Mouse (Mus musculus): ENCODE measurements around the gene Ndufa8. TPM values are rescaled to one million over a fixed set of nuclear protein-coding genes. Genes with fewer than 3 reads are reported as not detected.

Ndufa8 gene
- polyA plus RNA-seq (2014; fragmentation: Nextera tagmentation; extraction: Ambion mirVana) = 196 and 198 TPM in 2 replicates

DNA sequence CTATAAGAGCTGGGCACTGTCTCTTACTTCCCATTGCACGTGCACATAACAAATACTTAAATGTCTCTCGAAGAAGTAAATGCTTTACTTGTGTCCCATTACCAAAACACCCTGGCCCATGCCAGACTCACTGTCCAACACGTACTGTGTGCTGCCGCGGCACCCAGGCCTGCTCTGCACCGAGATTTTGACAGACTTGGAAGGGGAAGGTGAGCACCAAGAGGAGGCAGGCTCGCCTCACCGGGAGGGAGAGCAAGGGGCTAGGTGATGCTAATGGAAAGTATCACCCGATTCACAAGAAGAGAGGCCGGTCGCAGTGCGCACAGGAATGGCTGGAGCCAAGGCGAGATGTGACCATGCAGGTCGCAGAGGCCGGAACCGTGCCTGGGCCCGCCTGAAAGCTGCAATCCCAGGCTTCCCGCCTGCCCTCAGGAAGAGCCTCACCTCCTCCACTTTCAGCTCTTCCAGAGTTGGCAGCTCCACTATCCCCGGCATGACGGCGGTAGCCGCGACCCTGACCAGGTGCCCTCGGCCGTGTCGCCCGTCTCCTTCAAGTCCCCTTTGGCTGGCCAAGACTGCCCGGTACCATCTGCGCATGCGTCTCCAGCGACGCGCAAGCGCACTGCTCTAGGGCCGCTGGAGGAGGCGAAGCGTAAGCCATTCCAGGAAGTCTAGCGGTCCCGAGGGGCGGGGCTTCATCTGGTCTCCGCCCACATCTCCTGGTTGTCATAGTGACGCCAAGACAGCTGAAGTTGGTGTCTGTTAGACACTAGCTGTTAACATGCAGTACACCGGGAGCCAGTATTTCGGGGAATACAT, at the start of gene Ndufa8, which contains the start of gene Morn5:
Ndufa8 (minus strand) TSS at position 659 of the 819 bp plus-strand sequence.
Morn5 (plus strand) TSS at position 711 of the 819 bp plus-strand sequence.
- no peak within 1 kb of the TSS for H3K27ac ChIP-seq (ENCODE audit: low read depth, low read length)
- H3K4me1 ChIP-seq (replicated peaks; ENCODE audit: control insufficient read depth, insufficient read depth, low read length) = peaks cover 4% of the 10 kb centered on the region; the same call in 1 of the 2 replicates
- under 1% methylated on average over 44 of the region's 44 CpGs for WGBS
- ATAC-seq (ENCODE audit: low FRiP score) (peak; percentile 98), DNase-seq (ENCODE audit: low spot score) (peak; percentile 100)
- H3K4me3 ChIP-seq (ENCODE audit: low read depth, low read length) = peak within 1 kb of the TSS; percentile 61
- no peaks in the 10 kb centered on the region for H3K36me3 ChIP-seq (ENCODE audit: control insufficient read depth, insufficient read depth, low read length)
- no peaks in the 10 kb centered on the region for H3K9me3 ChIP-seq (ENCODE audit: control insufficient read depth, low read length)
- H3K27me3 ChIP-seq (ENCODE audit: control insufficient read depth, insufficient read depth, low read length) = no peaks in the 10 kb centered on the region
- H3K4me2 ChIP-seq (replicated peaks; ENCODE audit: low read depth, low read length) = peak within 1 kb of the TSS; percentile 65
- H3K9ac ChIP-seq (ENCODE audit: low read depth, low read length) = peak within 1 kb of the TSS; percentile 70

DNA sequence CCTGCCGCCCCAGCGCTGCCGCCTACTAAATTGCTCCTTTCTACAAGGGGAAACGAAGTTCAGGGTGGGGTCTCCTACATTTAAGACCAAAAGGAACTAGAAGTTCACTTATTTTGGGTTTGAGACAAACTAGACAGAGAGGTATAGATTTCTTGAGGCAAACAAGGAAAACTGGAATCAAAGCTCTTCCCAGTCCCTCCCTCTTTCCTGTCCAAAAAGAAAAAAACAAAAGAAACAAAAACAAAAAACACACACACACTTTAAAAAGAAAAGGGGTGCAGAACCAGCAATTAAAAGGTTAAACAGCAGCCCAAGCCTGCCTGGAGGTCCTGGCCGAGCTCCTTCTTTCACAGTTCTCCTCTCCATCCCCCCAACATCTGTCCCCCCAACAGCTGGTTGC, 48.8 kb upstream of the Ndufa8 start:
- H3K4me1 ChIP-seq (replicated peaks; ENCODE audit: control insufficient read depth, insufficient read depth, low read length) = peaks cover 4% of the 10 kb centered on the region; the same call in 1 of the 2 replicates
- no peaks in the 10 kb centered on the region for H3K36me3 ChIP-seq (ENCODE audit: control insufficient read depth, insufficient read depth, low read length)
- no peak overlapping the region for H3K4me3 ChIP-seq (ENCODE audit: low read depth, low read length)
- DNase-seq (ENCODE audit: low spot score) (peak; percentile 32), ATAC-seq (ENCODE audit: low FRiP score) (no peak)
- H3K27me3 ChIP-seq (ENCODE audit: control insufficient read depth, insufficient read depth, low read length) = peaks cover 98% of the 10 kb centered on the region
- no peaks in the 10 kb centered on the region for H3K9me3 ChIP-seq (ENCODE audit: control insufficient read depth, low read length)
- no peak overlapping the region for H3K4me2 ChIP-seq (replicated peaks; ENCODE audit: low read depth, low read length)
- WGBS = under 1% methylated on average over 5 of the region's 5 CpGs
- H3K9ac ChIP-seq (ENCODE audit: low read depth, low read length) = no peak overlapping the region
- H3K27ac ChIP-seq (ENCODE audit: low read depth, low read length) = no peak overlapping the region

DNA sequence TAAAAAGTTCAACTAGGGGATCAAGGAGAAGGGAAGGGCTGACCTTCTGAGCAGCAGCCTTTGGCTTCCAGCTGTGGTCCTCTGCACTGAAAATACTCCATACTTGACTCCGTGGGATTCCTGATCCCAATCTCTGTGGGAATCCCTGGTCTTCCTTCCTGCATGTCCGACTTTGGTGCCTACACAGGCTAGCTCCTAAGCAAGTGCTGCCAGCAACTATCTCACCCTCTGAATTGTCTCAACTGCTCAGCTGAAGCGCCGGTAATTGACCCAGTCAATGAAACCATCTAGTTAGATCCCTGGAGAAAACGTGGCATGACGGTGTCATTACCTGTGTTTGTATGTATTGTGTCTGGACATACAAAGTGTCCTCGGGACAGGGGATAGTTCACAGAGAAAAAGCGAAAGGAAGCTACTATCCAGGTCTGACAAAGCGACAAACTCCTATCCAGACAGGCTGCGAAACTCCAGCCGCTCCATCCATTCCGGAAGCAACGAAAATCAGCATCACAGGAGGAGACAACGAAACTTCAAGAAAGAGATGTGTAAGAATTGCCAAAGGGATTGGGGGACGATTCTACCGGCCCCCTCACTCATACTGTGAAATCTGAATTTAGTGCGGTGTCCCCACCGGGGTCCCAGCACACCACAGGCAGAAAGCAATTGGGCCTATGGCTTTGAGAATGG, 48.1 kb upstream of the Ndufa8 start:
- H3K27me3 ChIP-seq (ENCODE audit: control insufficient read depth, insufficient read depth, low read length) = peaks cover 98% of the 10 kb centered on the region
- H3K27ac ChIP-seq (ENCODE audit: low read depth, low read length) = no peak overlapping the region
- no peaks in the 10 kb centered on the region for H3K36me3 ChIP-seq (ENCODE audit: control insufficient read depth, insufficient read depth, low read length)
- no peak overlapping the region for H3K4me2 ChIP-seq (replicated peaks; ENCODE audit: low read depth, low read length)
- no peak for ATAC-seq (ENCODE audit: low FRiP score)
- peak; percentile 61 for DNase-seq (ENCODE audit: low spot score)
- H3K4me1 ChIP-seq (replicated peaks; ENCODE audit: control insufficient read depth, insufficient read depth, low read length) = 0 out of 2 replicates have a peak, but pooled peaks cover 2% of the 10 kb centered on the region
- WGBS = 2% methylated on average over 18 of the region's 18 CpGs
- H3K9ac ChIP-seq (ENCODE audit: low read depth, low read length) = no peak overlapping the region
- no peak overlapping the region for H3K4me3 ChIP-seq (ENCODE audit: low read depth, low read length)
- H3K9me3 ChIP-seq (ENCODE audit: control insufficient read depth, low read length) = no peaks in the 10 kb centered on the region

DNA sequence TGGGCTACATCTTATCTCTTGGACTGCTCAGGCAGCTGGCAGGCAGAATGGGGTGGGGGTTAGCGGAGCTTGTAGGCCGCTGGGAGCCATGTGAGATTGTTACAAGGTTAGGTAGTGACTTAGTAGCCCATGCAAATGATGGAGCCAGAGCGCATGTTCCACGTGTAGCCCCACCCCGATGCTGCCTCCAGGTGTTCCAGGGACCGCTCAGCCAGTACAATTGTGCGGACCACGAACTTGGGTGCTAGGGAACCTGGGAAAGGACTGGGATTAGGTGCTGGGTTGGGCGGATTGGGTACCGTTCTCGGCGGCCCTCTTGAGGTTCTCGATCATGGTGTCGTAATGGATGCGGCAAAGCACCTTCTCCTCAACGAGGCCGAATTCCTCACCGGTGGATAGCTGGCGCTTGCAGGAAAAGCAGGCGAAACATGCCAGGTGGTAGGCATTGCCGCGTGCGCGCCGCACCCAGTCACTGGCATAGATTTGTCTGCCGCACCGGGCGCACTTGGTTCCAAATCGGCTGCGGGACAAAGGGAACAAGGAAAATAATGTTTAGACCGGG, 44.8 kb upstream of the Ndufa8 start:
- Histone ChIP-seq H3K27ac (ENCODE audit: low read depth, low read length) (no peak overlapping the region), H3K4me2 (replicated peaks; ENCODE audit: low read depth, low read length) (no peak overlapping the region), H3K4me3 (ENCODE audit: low read depth, low read length) (no peak overlapping the region), H3K36me3 (ENCODE audit: control insufficient read depth, insufficient read depth, low read length) (no peaks in the 10 kb centered on the region), H3K4me1 (replicated peaks; ENCODE audit: control insufficient read depth, insufficient read depth, low read length) (peaks cover 8% of the 10 kb centered on the region; the same call in 1 of the 2 replicates), H3K27me3 (ENCODE audit: control insufficient read depth, insufficient read depth, low read length) (peaks cover 95% of the 10 kb centered on the region), H3K9ac (ENCODE audit: low read depth, low read length) (no peak overlapping the region), H3K9me3 (ENCODE audit: control insufficient read depth, low read length) (no peaks in the 10 kb centered on the region)
- DNase-seq (ENCODE audit: low spot score) (peak; percentile 46), ATAC-seq (ENCODE audit: low FRiP score) (no peak)
- 4% methylated on average over 31 of the region's 31 CpGs for WGBS

DNA sequence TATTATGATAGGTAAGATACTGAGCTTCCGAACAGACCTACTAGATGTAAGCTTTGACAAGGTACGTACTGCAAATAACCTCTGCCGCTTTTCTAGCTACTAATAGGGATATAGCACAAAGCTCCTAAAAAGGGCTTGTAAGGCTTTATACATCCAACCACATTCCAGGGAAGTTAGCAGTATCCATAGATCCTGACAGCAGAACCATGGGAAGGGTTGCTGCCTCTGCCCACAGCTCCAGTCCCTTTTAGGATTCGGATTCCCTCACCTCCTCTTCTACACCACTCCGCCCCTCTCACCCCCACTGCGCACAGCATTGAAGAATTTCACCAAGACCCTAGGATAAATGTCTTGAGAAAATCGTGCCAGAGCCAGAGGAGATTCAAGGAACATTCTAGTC, 44.1 kb upstream of the Ndufa8 start:
- Histone ChIP-seq H3K27ac (ENCODE audit: low read depth, low read length) (no peak overlapping the region), H3K27me3 (ENCODE audit: control insufficient read depth, insufficient read depth, low read length) (peaks cover 88% of the 10 kb centered on the region), H3K4me3 (ENCODE audit: low read depth, low read length) (no peak overlapping the region), H3K36me3 (ENCODE audit: control insufficient read depth, insufficient read depth, low read length) (no peaks in the 10 kb centered on the region), H3K9me3 (ENCODE audit: control insufficient read depth, low read length) (no peaks in the 10 kb centered on the region), H3K4me2 (replicated peaks; ENCODE audit: low read depth, low read length) (no peak overlapping the region), H3K9ac (ENCODE audit: low read depth, low read length) (no peak overlapping the region), H3K4me1 (replicated peaks; ENCODE audit: control insufficient read depth, insufficient read depth, low read length) (peaks cover 8% of the 10 kb centered on the region; the same call in 1 of the 2 replicates)
- ATAC-seq (ENCODE audit: low FRiP score) = no peak
- 9% methylated on average over 7 of the region's 7 CpGs for WGBS
- peak; percentile 46 for DNase-seq (ENCODE audit: low spot score)

DNA sequence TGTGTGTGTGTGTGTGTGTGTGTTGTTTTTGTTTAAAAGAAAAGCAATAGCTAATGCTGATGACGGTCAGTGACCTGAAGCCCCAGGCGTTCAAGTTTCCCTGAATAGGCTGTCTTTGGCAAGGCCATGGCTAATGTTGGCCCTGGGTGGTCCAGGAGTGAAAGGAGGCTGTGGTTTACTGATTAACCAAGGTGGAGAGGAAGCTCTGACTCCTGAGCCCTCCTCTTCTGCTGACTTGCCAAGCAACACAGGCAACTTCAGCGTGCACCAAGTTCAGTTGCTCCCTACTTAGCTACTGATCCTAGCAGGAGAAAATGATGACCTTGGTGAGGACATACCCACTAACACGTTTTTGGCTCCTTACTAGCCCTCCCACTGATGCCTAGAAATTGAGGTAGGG, 43.5 kb upstream of the Ndufa8 start:
- 0% methylated on average over 4 of the region's 4 CpGs for WGBS
- Histone ChIP-seq H3K27me3 (ENCODE audit: control insufficient read depth, insufficient read depth, low read length) (peaks cover 85% of the 10 kb centered on the region), H3K9ac (ENCODE audit: low read depth, low read length) (no peak overlapping the region), H3K4me2 (replicated peaks; ENCODE audit: low read depth, low read length) (no peak overlapping the region), H3K4me1 (replicated peaks; ENCODE audit: control insufficient read depth, insufficient read depth, low read length) (peaks cover 8% of the 10 kb centered on the region; the same call in 1 of the 2 replicates), H3K27ac (ENCODE audit: low read depth, low read length) (no peak overlapping the region), H3K36me3 (ENCODE audit: control insufficient read depth, insufficient read depth, low read length) (no peaks in the 10 kb centered on the region), H3K9me3 (ENCODE audit: control insufficient read depth, low read length) (no peaks in the 10 kb centered on the region), H3K4me3 (ENCODE audit: low read depth, low read length) (no peak overlapping the region)
- no peak for ATAC-seq (ENCODE audit: low FRiP score)
- peak; percentile 49 for DNase-seq (ENCODE audit: low spot score)

DNA sequence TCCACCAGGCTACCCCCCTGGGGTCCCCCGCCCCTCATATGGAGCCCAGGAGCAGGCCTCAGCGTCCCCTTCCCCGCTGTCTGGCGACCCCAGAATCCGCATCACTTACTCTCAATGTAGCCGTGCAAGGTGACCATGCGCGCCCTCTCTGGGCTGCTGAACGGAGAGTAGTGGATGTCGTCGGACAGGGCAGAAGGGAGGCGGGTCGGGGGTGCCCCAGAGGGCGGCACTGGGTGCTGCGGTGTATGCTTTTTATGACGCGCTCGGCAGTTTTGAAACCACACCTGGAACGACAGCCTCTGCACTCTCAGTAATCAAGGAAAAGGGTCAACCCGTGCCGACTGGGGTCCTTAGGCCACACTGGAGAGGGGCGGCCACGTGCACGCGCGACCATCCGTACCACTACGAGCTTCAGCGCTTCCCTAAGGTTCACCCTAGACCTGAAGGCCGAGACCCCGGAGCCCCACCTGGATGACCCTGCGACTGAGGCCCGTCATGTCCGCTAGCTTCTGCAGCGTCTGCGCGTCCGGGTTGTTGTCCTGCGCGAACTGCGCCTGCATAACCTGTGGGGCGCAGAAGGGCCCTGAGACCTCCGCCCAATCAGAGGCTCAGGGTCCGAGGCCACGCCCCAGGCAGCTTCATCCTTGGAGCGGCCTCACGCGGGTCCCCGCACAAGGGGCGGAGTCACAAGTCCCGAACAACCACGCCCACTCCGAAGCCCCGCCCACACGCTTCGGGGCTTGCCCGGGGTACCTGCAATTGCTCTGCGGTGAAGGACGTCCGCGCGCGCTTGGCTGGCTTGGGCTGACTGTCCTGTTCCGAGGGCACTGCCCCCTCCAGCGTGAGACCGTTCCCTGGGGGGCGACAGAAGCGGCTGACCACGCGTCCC, 41.9 kb upstream of the Ndufa8 start:
- ATAC-seq (ENCODE audit: low FRiP score) = peak; percentile 92
- Histone ChIP-seq H3K9me3 (ENCODE audit: control insufficient read depth, low read length) (no peaks in the 10 kb centered on the region), H3K4me2 (replicated peaks; ENCODE audit: low read depth, low read length) (peak overlapping the region; percentile 78), H3K4me1 (replicated peaks; ENCODE audit: control insufficient read depth, insufficient read depth, low read length) (peaks cover 8% of the 10 kb centered on the region; the same call in 1 of the 2 replicates), H3K9ac (ENCODE audit: low read depth, low read length) (no peak overlapping the region), H3K27me3 (ENCODE audit: control insufficient read depth, insufficient read depth, low read length) (peaks cover 71% of the 10 kb centered on the region), H3K27ac (ENCODE audit: low read depth, low read length) (no peak overlapping the region), H3K36me3 (ENCODE audit: control insufficient read depth, insufficient read depth, low read length) (no peaks in the 10 kb centered on the region), H3K4me3 (ENCODE audit: low read depth, low read length) (peak overlapping the region; percentile 36)
- DNase-seq (ENCODE audit: low spot score) = peak; percentile 87
- WGBS = 1% methylated on average over 67 of the region's 70 CpGs

DNA sequence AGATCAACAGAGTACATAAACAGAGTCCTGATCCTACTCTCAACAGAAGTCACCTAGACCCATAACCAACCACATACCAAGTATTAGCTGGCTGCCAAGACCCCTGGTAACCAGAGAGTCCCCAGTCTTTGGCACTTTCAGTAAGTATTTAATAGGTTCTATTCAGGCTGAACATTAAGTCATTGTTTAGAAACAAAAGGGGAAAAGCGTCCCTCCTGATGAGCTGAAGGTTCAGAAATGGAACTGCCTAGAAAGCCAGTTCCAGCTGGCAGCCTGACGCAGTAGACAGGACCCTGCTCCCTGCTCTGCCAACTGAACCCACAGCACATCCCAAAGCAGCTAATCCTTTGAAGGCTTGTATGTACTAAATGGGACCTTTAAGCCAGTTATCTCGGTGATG, 40.0 kb upstream of the Ndufa8 start:
- Histone ChIP-seq H3K36me3 (ENCODE audit: control insufficient read depth, insufficient read depth, low read length) (no peaks in the 10 kb centered on the region), H3K9me3 (ENCODE audit: control insufficient read depth, low read length) (no peaks in the 10 kb centered on the region), H3K27me3 (ENCODE audit: control insufficient read depth, insufficient read depth, low read length) (peaks cover 53% of the 10 kb centered on the region), H3K4me3 (ENCODE audit: low read depth, low read length) (no peak overlapping the region), H3K27ac (ENCODE audit: low read depth, low read length) (no peak overlapping the region), H3K4me2 (replicated peaks; ENCODE audit: low read depth, low read length) (no peak overlapping the region), H3K4me1 (replicated peaks; ENCODE audit: control insufficient read depth, insufficient read depth, low read length) (peaks cover 8% of the 10 kb centered on the region; the same call in 1 of the 2 replicates), H3K9ac (ENCODE audit: low read depth, low read length) (no peak overlapping the region)
- 52% methylated on average over 3 of the region's 3 CpGs for WGBS
- ATAC-seq (ENCODE audit: low FRiP score) = no peak
- DNase-seq (ENCODE audit: low spot score) = no peak
